Mouse (Mus musculus) liver, postnatal 0 days (tissue): ENCODE measurements around the gene Tns1.

Experiments
- CTCF ChIP-seq: sonication (generic); IDR thresholded peaks from 2 replicates; pipeline ENCODE4 v1.5.1; 2016; ENCODE audit warnings: antibody characterized with exemption, low read depth
- EP300 ChIP-seq: IDR thresholded peaks from 2 replicates; pipeline ENCODE4 v1.6.1; 2016; ENCODE audit warnings: antibody characterized with exemption, low read depth, mild to moderate bottlenecking

DNA sequence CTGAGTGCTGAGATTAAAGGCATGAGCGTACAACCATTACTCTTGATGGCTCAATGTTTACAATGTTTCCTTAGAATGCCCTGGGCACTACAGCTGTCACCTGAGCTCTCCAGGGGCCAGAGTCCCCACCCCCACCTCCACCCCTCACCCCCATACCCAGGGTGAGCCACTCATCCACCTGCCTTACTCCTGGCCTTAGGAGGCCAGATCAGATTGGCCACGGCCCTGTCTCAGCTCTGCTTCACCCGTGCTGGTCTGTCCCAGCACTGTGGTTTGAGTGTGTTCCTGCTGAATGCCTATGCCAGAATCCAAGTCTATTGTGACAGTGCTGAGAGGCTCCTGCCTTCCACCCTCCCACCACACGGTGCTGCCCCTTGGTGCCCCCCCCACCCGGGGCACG, 50.5 kb downstream of the Tns1 start:
- TF ChIP-seq CTCF (no peak), EP300 (no peak)
